Mouse (Mus musculus) liver, postnatal 0 days (tissue): ENCODE measurements around the gene P3h2.
A peak's percentile ranks its signal among the peaks of the same experiment; 100 is the strongest.

ENCODE experiments used
- CTCF ChIP-seq: sonication (generic); IDR thresholded peaks from 2 replicates; pipeline ENCODE4 v1.5.1; 2016; ENCODE audit warnings: antibody characterized with exemption, low read depth
- EP300 ChIP-seq: IDR thresholded peaks from 2 replicates; pipeline ENCODE4 v1.6.1; 2016; ENCODE audit warnings: antibody characterized with exemption, low read depth, mild to moderate bottlenecking

DNA sequence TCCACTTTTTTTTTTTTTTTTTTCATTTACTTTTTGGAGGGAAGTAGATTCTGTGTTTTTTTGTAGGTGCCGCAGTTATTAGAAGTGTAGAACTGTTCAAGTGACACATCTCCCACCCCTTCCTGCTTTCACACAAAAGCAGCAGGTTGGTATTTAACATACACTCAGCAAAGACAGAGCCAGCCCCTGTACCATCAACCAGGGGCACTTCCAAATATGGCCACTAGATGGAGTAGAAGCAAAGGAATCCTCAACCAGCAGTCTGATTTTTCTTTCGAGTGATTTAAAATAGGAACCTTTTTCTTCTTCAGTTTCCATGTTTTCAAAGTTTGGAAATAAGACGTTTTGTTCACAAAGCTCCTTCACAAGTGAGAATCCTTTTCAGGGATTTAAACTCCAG is 138.3 kb downstream of the P3h2 start:
- TF ChIP-seq CTCF (peak; percentile 87), EP300 (no peak)
